34 mouse cellular contexts compared by ENCODE assay signal in genomic region chr12:54487689-54488088, GRCm38 (mm10).
"Had no signal": no experiment of that assay in that cellular context is flagged by ENCODE, and none has a peak within 500 bp of the region (broad histone marks: within the 10 kb centered on the region; RNA-seq: fewer than 3 reads in every experiment).

No protein-coding gene starts in this region.

- H3K9me3 ChIP-seq: heart, embryonic 10.5 days; heart, embryonic 13.5 days; heart, embryonic 15.5 days; hindbrain, embryonic 10.5 days; hindbrain, embryonic 12.5 days; hindbrain, embryonic 13.5 days; hindbrain, embryonic 15.5 days; intestine, embryonic 15.5 days; kidney, embryonic 15.5 days had no signal

- H3K9ac ChIP-seq: heart, embryonic 12.5 days; heart, embryonic 13.5 days; heart, embryonic 15.5 days; hindbrain, embryonic 12.5 days; hindbrain, embryonic 13.5 days; hindbrain, embryonic 14.5 days; hindbrain, embryonic 15.5 days; intestine, embryonic 15.5 days; kidney, embryonic 15.5 days had no signal

- ATAC-seq: hindbrain, embryonic 16.5 days; hindbrain, postnatal 0 days; inflammation-experienced regulatory T-cells, adult 6 months; intestine, embryonic 15.5 days had no signal

- H3K36me3 ChIP-seq: heart, embryonic 10.5 days; heart, embryonic 12.5 days; heart, embryonic 13.5 days; heart, embryonic 15.5 days; hindbrain, embryonic 10.5 days; hindbrain, embryonic 12.5 days; hindbrain, embryonic 13.5 days; hindbrain, embryonic 15.5 days; intestine, embryonic 15.5 days; kidney, embryonic 15.5 days had no signal

- H3K4me1 ChIP-seq: hindbrain, embryonic 13.5 days; hindbrain, embryonic 15.5 days had no signal

- H3K27me3 ChIP-seq: hindbrain, embryonic 15.5 days; intestine, embryonic 15.5 days had no signal

- H3K4me2 ChIP-seq: heart, embryonic 11.5 days; heart, embryonic 12.5 days; heart, embryonic 13.5 days; heart, embryonic 15.5 days; hindbrain, embryonic 12.5 days; hindbrain, embryonic 13.5 days; hindbrain, embryonic 14.5 days; hindbrain, embryonic 15.5 days; intestine, embryonic 15.5 days; kidney, embryonic 15.5 days had no signal

- H3K4me3 ChIP-seq: heart, embryonic 10.5 days; heart, embryonic 12.5 days; heart, embryonic 13.5 days; heart, embryonic 15.5 days; hindbrain, embryonic 10.5 days; hindbrain, embryonic 12.5 days; hindbrain, embryonic 13.5 days; hindbrain, embryonic 15.5 days; intestine, embryonic 15.5 days; kidney, embryonic 15.5 days; layer of hippocampus, adult 2 months; left cerebral cortex, adult 2 months had no signal

- H3K27ac ChIP-seq: heart, embryonic 10.5 days; heart, embryonic 13.5 days; heart, embryonic 15.5 days; hindbrain, embryonic 10.5 days; hindbrain, embryonic 12.5 days; hindbrain, embryonic 13.5 days; hindbrain, embryonic 14.5 days; hindbrain, embryonic 15.5 days; hindbrain, postnatal 0 days; intestine, embryonic 15.5 days; kidney, embryonic 15.5 days; kidney, postnatal 0 days; layer of hippocampus, adult 2 months; left cerebral cortex, adult 2 months had no signal

- DNase-seq: heart, postnatal 10 days; heart, postnatal 14 days; heart, postnatal 36 days; heart, postnatal 4 days; kidney, adult 11 months; kidney, adult 18-20 months; kidney, adult 2 months; kidney, adult 8-10 months; kidney, adult 9 months; kidney, postnatal 10 days; kidney, postnatal 14 days; kidney, postnatal 25 days; kidney, postnatal 36 days; kidney, postnatal 4 days; layer of hippocampus, adult 9-11 months; layer of hippocampus, postnatal 36 days had no signal
